8 mouse cellular contexts compared by ENCODE assay signal in the genomic region with DNA sequence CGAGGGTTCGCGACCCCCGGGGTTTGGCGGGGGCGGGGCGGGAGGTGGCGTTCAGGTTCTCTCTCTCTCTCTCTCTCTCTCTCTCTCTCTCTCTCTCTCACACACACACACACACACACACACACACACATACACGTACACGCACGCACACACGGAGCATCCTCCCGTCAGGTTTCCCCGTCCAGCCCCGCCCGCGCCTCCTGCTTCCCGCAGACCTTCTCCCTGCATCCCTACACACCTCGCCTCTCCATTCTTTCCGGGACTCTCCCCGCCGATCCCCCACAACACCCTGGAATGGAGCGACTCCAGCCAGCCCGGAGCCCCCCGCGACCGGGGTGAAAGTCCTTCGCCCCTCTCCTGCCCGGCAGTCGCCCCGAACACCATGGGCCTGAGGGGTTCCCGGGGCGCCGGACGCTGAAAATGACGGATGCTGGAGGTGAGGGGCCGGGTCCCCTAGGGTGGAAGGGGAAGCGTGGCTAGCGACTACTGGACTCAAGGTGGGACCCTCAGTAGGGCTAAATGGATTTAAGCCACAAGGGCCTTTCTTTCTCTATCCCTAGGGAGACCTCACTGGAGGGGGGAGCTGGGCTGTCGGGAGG. TPM values are rescaled to one million over a fixed set of nuclear protein-coding genes. Genes with fewer than 3 reads are reported as not detected.
DNase-seq lines count a peak whose midpoint lies in the region; ATAC-seq lines count a peak whose summit lies in the region.

No protein-coding gene starts in this region.

- under 1% methylated on average over 37 of the region's 40 CpGs for WGBS in lung, embryonic 16.5 days
- 2% methylated on average over 27 of the region's 40 CpGs for whole genome bisulfite sequencing in embryonic facial prominence, embryonic 15.5 days

- H3K4me1 ChIP-seq in lung, embryonic 16.5 days (replicated peaks; ENCODE audit: control insufficient read depth, insufficient read depth, low read length) = peaks cover 33% of the 10 kb centered on the region
- peaks cover 60% of the 10 kb centered on the region for H3K4me1 ChIP-seq in embryonic facial prominence, embryonic 15.5 days

- H3K4me2 ChIP-seq in lung, embryonic 16.5 days (ENCODE audit: low read depth, low read length) = peak overlapping the region; percentile 92
- peak overlapping the region; percentile 88 for H3K4me2 ChIP-seq in embryonic facial prominence, embryonic 15.5 days (replicated peaks)

- H3K4me3 ChIP-seq in lung, embryonic 16.5 days (ENCODE audit: low read length) = peak overlapping the region; percentile 73
- H3K4me3 ChIP-seq in embryonic facial prominence, embryonic 15.5 days (replicated peaks) = peak overlapping the region; percentile 70

- H3K27me3 ChIP-seq in lung, embryonic 16.5 days (ENCODE audit: control insufficient read depth, insufficient read depth, low read depth, low read length) = no peaks in the 10 kb centered on the region
- no peaks in the 10 kb centered on the region for H3K27me3 ChIP-seq in embryonic facial prominence, embryonic 15.5 days

- H3K36me3 ChIP-seq in lung, embryonic 16.5 days (ENCODE audit: control insufficient read depth, insufficient read depth, low read length) = peaks cover 3% of the 10 kb centered on the region; the same call in 1 of the 2 replicates
- H3K36me3 ChIP-seq in embryonic facial prominence, embryonic 15.5 days = peaks cover 9% of the 10 kb centered on the region

- no peaks in the 10 kb centered on the region for H3K9me3 ChIP-seq in lung, embryonic 16.5 days (ENCODE audit: control insufficient read depth, low read length)
- no peaks in the 10 kb centered on the region for H3K9me3 ChIP-seq in embryonic facial prominence, embryonic 15.5 days (replicated peaks)

- peak overlapping the region; percentile 94 for H3K27ac ChIP-seq in lung, embryonic 16.5 days (ENCODE audit: low read length)
- H3K27ac ChIP-seq in embryonic facial prominence, embryonic 15.5 days (replicated peaks) = peak overlapping the region; percentile 94

- ATAC-seq in CD4-positive, CD25-positive, alpha-beta regulatory T cell, adult 4 months = no peak
- peak; percentile 13; the same call in 1 of the 2 replicates for ATAC-seq in lung, embryonic 16.5 days (ENCODE audit: low read depth)
- peak; percentile 30; the same call in 1 of the 2 replicates for ATAC-seq in embryonic facial prominence, embryonic 15.5 days (ENCODE audit: insufficient number of reproducible peaks, low FRiP score, low TSS enrichment, low read depth)

- DNase-seq in CD4-positive, CD25-positive, alpha-beta regulatory T cell, adult 2 months (ENCODE audit: low read depth, low spot score) = peak; percentile 47
- no peak for DNase-seq in lung, adult 18-20 months
- DNase-seq in kidney, postnatal 4 days = peak; percentile 60 to 69
- peak; percentile 65 for DNase-seq in neural tube, embryonic 10.5 days (ENCODE audit: extremely low spot score, low spot score)
- DNase-seq in urinary bladder, postnatal 36 days (ENCODE audit: low spot score in 2 of 2) = no peak

- peak overlapping the region; percentile 82 for H3K9ac ChIP-seq in lung, embryonic 16.5 days (ENCODE audit: low read length)
- peak overlapping the region; percentile 77 for H3K9ac ChIP-seq in embryonic facial prominence, embryonic 15.5 days

RNA-seq across cellular contexts. Expression of a gene that starts 0.6 kb away (rescaled TPM):
- under 1 TPM; 0.87 to 0.94 TPM for polyA plus RNA-seq in CD4-positive, CD25-positive, alpha-beta regulatory T cell, adult 4 months (2017; shearing (Covaris generic))
- polyA plus RNA-seq in lung, embryonic 16.5 days (2015; fragmentation: Nextera tagmentation; extraction: Ambion mirVana) = 13.4 and 14.0 TPM in 2 replicates
- polyA plus RNA-seq in embryonic facial prominence, embryonic 15.5 days (2015; fragmentation: Nextera tagmentation; extraction: Ambion mirVana) = 29.7 and 33.9 TPM in 2 replicates

RNA-seq across cellular contexts. Expression of a gene that starts 19.4 kb away (rescaled TPM):
- 10 to 100 TPM; 18.1 to 21.7 TPM for polyA plus RNA-seq in CD4-positive, CD25-positive, alpha-beta regulatory T cell, adult 4 months (2017; shearing (Covaris generic))
- polyA plus RNA-seq in lung, embryonic 16.5 days (2015; fragmentation: Nextera tagmentation; extraction: Ambion mirVana) = 8.2 and 8.3 TPM in 2 replicates
- polyA plus RNA-seq in embryonic facial prominence, embryonic 15.5 days (2015; fragmentation: Nextera tagmentation; extraction: Ambion mirVana) = 11.0 and 12.8 TPM in 2 replicates

RNA-seq across cellular contexts. Expression of a gene that starts 30.9 kb away (rescaled TPM):
- polyA plus RNA-seq in CD4-positive, CD25-positive, alpha-beta regulatory T cell, adult 4 months (2017; shearing (Covaris generic)) = 10 to 100 TPM in 1 of 2 experiments, 1 to 10 TPM in 1; 8.5 to 13.3 TPM
- polyA plus RNA-seq in lung, embryonic 16.5 days (2015; fragmentation: Nextera tagmentation; extraction: Ambion mirVana) = 37.3 and 43.3 TPM in 2 replicates
- 33.7 and 41.8 TPM in 2 replicates for polyA plus RNA-seq in embryonic facial prominence, embryonic 15.5 days (2015; fragmentation: Nextera tagmentation; extraction: Ambion mirVana)

RNA-seq across cellular contexts. Expression of a gene that starts 34.1 kb away (rescaled TPM):
- polyA plus RNA-seq in CD4-positive, CD25-positive, alpha-beta regulatory T cell, adult 4 months (2017; shearing (Covaris generic)) = not detected
- 1.3 and 1.4 TPM in 2 replicates for polyA plus RNA-seq in lung, embryonic 16.5 days (2015; fragmentation: Nextera tagmentation; extraction: Ambion mirVana)
- 11.7 and 14.6 TPM in 2 replicates for polyA plus RNA-seq in embryonic facial prominence, embryonic 15.5 days (2015; fragmentation: Nextera tagmentation; extraction: Ambion mirVana)

RNA-seq across cellular contexts. Expression of a gene that starts 42.8 kb away (rescaled TPM):
- polyA plus RNA-seq in CD4-positive, CD25-positive, alpha-beta regulatory T cell, adult 4 months (2017; shearing (Covaris generic)) = not detected
- polyA plus RNA-seq in lung, embryonic 16.5 days (2015; fragmentation: Nextera tagmentation; extraction: Ambion mirVana) = not detected in 2 replicates
- 0.25 TPM in 1 of 2 replicates, not detected in the other for polyA plus RNA-seq in embryonic facial prominence, embryonic 15.5 days (2015; fragmentation: Nextera tagmentation; extraction: Ambion mirVana)

Comparison
In these comparisons a context has a peak if more than half of its experiments do, and no peak if none do; other contexts are left out.
1. DNase-seq: peak in CD4-positive, CD25-positive, alpha-beta regulatory T cell, adult 2 months (single experiment), kidney, postnatal 4 days (2 of 2) and neural tube, embryonic 10.5 days (single experiment); none in lung, adult 18-20 months (0 of 2) and urinary bladder, postnatal 36 days (0 of 2).